Mouse (Mus musculus): ENCODE measurements around the gene Wfdc17.

DNA sequence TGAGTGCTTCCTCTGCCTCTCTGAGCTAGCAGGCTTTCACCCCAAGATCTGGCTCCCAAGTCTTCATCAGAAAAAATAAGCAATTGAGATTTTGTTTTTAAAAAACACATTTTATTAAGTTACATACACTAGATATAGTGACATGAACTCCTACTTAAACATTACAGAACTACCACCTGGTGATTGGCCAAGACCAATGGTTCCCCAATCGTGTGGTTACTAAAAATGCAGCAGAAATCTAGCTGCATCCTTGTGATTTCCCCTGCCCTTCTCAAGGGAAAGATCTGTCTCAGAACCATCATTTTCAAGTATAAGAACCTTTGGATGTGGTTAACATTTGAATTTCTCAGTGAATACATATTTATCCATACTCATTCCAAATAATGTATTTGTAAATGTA, 30.4 kb downstream of the Wfdc17 start:
- TF ChIP-seq POLR2A (IDR thresholded peaks at IDR 0.05; ENCODE audit: insufficient read depth, low read length) (no peak), EP300 (IDR thresholded peaks at IDR 0.05; ENCODE audit: insufficient read depth, low read depth, low read length) (no peak)

Data from ES-Bruce4 (cell line).